Mouse (Mus musculus): Measurements from ENCODE around the gene Smtnl1. TPM values are rescaled to one million over a fixed set of nuclear protein-coding genes. Genes with fewer than 3 reads are reported as not detected.

Smtnl1 gene
- total RNA-seq (2021), result not detected
- polyA plus RNA-seq (2012; rRNA removed), result not detected in 2 replicates
- long read RNA-seq, result 0 reads

- no peak for DNase-seq
Measured at GRCm38 (mm10) chr2:84822552-84822951, at the start of gene Smtnl1. Gene Smtnl1 (minus strand): TSS chr2:84822652.

DNA sequence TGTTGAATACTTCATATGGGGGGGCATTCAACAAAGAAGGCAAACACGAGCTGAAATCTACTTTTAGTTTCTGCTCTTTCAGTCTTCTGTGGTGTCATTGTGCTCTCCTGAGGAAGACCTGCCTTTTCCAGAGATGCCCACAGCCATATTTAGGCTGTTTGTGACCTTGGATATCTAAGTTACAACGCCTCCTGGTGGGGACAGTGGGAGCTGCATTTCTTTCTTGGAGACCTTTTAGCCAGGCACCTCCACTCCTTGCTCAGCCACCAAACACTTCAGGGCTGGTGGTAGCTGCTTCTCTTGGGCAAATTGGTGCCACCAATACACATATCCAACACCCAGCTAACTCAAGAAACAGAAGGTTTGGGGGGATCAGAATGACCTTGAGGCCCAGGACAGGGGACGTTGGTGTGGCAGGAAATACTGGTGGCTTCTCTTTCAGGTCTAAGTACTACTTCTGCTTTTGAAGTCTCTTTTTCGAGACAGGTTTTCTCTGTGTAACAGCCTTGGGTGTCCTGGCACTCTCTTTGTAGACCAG lies 48.2 kb upstream of the Smtnl1 start:
- DNase-seq, result no peak

- DNase-seq, result no peak
Measured at GRCm38 (mm10) chr2:84868977-84869376, 46.5 kb upstream of the Smtnl1 start.

- peak; percentile 64 for DNase-seq
Measured at GRCm38 (mm10) chr2:84868521-84868943, 46.1 kb upstream of the Smtnl1 start.

GRCm38 (mm10) chr2:84865616-84866571 lies 43.4 kb upstream of the Smtnl1 start:
- no peak for DNase-seq

DNA sequence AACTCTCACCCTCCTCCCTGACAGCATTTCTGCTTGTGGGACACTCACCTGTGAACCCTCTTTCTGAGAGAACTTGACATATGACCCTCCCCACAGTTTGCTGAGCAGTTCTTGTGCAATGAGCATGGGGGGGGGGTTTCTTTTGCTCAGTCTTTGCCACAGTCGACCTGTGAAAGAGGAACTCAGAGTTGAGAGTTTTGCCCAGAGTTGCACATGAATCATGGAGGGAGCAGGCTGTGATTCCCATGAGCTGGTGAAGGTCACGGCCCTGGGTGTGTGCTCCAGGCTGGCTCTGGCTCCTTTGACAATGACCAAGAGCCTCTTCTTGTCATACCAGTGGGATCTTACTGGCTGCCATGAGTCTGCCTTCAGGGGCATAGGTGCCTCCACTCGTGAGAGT lies 39.8 kb upstream of the Smtnl1 start:
- DNase-seq, result peak; percentile 77

GRCm38 (mm10) chr2:84861430-84861829 lies 39.0 kb upstream of the Smtnl1 start:
- no peak for DNase-seq

- DNase-seq, result no peak
Measured at GRCm38 (mm10) chr2:84859991-84860780, 37.7 kb upstream of the Smtnl1 start.

- no peak for DNase-seq
Measured at GRCm38 (mm10) chr2:84858551-84858950, 36.1 kb upstream of the Smtnl1 start.

- DNase-seq, result peak; percentile 53
Measured at GRCm38 (mm10) chr2:84855732-84856131, 33.3 kb upstream of the Smtnl1 start.

DNA sequence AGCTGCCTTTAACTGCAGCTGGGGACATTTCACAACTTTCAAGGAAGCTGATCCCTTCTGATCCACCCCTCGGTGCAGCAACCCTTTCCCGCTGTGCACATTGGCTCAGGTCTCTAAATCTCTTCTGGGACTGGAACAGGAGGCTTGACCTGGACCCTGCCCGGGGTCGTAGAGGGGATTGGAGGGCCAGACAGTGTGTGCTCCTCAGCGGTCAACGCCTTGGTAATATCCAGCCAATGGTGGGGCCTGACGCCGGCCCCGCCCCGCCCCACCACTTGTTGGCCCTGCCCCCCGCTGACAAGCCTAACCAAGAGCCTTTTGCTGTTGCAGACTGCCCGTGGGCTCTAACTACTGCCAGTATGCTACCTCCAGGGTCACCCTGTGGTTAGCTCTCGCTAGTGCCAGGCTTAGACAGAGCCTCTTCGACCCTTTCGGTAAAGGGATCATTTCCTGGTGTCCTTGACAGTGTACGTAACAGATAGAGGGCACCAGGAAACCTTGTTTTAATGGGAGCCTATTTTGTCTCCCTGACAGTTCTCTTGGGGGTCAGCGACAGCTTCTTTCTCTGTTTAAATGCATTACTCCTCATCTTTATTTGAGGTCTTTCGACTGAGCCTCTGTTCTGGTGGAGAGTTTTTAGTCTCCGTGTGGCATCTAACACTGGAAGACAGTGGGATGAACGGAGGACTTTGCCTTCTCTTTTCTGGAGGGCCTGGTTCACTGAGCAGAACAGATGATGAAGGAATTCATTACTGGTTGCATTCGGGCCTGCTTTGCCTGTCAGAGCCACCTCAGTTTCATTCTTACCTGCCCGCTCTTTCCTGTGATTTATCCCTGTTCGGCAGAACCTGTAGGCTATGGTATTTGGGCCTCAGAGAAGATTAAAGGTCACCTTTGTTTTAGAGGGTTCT lies 28.9 kb upstream of the Smtnl1 start:
- DNase-seq, result peak; percentile 85

DNA sequence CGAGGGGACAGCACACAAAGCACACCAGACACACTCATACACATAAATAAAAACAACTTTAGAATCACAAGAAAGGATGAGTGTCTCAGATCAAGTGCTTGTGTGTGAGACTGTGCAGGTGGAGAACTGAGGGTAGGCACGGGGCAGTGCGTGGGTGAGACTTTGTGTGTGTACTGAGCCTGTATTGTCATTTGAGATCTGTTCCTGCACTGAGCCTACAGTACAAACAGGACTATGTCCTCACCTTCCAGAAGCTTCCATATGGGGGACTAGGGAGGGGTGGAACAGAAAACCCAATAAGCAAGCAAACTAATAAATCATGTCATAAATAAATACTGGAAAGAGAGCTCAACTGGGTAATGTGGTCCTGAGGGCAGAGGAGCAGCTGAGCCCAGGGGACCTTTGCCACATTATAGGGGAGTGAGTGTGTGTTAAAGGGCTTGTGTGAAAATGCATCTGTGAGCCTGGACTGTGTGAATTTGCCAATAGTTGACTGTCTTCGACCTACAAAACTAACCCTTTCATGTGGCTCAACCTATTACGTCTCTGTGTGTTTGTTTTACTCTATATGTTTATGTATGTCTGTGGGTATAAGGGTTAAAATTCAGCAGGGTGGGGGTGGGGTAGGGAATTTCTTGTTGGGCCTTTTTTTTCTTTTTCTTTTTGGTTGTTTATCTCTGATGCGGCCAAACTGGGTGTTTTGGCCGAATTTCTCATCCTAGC lies 28.1 kb upstream of the Smtnl1 start:
- no peak for DNase-seq

GRCm38 (mm10) chr2:84845226-84845625 lies 22.8 kb upstream of the Smtnl1 start:
- DNase-seq, result no peak

- no peak for DNase-seq
Measured at GRCm38 (mm10) chr2:84843654-84844053, 21.2 kb upstream of the Smtnl1 start.

DNA sequence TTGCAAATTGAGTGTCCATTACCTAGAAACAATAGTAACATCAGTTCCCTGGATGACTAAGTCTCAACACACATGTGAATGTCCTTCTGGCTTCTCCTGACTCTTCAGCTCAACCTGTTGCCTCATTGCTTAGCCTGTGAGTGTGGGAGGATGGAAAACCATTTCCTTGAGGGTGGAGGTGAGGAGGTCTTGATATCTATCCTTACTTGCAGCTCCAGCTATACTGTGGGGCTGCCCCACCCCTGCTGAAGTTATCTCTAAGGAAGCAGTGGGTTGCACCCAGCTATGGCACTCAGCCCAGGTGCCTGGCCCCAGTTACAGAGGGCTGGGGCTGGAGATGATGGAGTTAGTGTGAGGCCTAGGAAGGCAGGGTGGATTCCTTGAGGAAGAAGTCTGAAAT lies 19.5 kb upstream of the Smtnl1 start:
- no peak for DNase-seq

- no peak for DNase-seq
Measured at GRCm38 (mm10) chr2:84840748-84841563, 18.5 kb upstream of the Smtnl1 start.

GRCm38 (mm10) chr2:84840016-84840747 lies 17.7 kb upstream of the Smtnl1 start:
- peak; percentile 68 for DNase-seq

DNA sequence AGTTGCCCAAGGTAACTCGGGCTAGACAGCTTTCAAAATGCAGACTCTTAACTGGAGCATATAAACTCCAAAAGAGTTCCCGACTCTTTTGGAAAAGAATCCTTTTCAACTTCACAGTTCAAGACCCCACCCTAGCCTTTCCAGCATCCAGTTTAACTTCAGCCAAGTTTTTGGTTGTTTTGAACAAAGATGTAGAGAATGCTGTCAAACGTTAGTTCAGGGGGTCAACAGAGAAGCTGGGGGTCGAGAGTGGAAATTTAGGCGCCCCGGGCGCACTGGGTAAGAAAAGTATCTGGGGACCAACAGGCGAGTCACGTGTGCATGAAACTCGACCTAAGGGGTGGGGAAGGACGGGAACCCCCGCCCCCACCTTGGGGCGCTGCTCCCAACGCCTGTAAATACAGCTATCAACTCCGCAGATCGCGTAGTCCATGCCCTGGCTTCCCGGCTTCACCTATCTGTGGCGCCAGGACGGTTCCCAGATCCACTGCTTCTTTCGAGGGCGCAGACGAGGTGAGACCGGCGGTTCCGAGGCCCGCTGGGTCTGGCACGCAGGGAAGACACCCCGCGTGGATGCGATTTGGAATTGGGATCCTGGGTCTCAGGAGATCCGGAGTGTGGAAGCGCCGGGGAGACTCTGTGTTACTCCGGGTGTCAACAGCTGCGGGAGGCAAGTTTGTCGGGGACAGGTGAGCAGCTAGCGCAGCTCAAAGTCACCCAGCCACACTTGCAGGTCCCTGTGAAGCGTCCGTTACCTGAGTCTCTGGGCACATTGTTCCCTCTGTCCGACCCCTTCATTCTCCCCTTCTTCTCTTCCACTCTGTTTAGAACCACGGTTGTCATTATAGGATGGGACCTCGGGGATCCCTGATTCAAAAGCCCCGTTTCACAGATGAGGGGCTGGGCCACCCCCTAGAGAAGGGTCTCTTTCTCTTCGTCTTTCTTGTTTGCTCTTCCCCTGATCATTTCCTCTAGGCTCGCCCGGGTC lies 16.8 kb upstream of the Smtnl1 start:
- peak; percentile 23 for DNase-seq
